Mouse (Mus musculus) monocyte, adult 5-6 weeks (primary cell): ENCODE results near the gene Dnah12. TPM values are rescaled to one million over a fixed set of nuclear protein-coding genes. Genes with fewer than 3 reads are reported as not detected.
A peak's percentile ranks its signal among the peaks of the same experiment; 100 is the strongest.
"Not testable (repeated sequence)": the region's sequence is repeated elsewhere in the genome, so short reads cannot be mapped to it uniquely, and the experiment has no call there.

Source experiments
- ATAC-seq: fragments of 153-309, 156-312 bp; replicated peaks from 2 replicates; pipeline ENCODE4 v1.8.0; 2017; ENCODE audit warnings: mild to moderate bottlenecking; ENCODE audit not compliant: low TSS enrichment, insufficient number of reproducible peaks, severe bottlenecking, poor library complexity, low FRiP score
- total RNA-seq: library from RNA; stranded (forward); fragments of 200-1000, 200-491, 200-594 nt; gene quantifications from 3 replicates; pipeline ENCODE4 v1.2.3, GENCODE M21; 2017

The Dnah12 gene
- total RNA-seq, result 16.9 to 28.6 TPM (median 19.4 TPM) in 3 replicates

- no peak for ATAC-seq
Measured at GRCm38 (mm10) chr14:26692974-26693373, at the start of gene Dnah12. Gene Dnah12 (plus strand): TSS chr14:26693274.

DNA sequence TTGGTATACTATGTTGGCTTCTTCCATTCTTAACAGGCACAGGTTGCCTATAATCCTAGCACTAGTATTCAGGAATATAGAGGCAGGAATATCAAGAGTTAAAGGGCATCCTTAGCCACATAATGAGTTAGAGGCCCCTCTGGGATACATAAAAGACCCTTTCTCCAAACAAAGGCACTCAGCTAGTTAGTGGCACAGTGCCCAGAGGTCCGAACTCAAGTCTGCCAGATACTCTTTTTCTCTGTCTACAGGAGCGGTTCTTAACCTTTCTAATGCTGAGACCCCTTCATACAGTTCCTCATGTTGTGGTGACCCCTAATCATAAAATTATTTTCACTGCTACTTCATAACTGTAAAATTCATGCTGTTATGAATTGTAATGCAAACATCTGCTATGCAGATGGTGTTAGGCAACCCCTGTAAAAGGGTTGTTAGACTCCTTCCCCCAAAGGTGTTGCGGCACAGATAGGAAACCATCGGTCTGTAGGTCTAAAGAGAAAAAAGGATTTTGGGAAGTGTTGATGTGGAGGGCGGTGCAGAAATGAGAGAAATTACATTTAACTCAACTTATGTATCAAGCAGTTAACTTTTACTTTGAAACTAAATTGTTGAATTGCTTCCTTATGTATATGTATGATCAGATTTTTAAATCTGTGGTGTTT is 47.0 kb upstream of the Dnah12 start:
- ATAC-seq, result no peak

GRCm38 (mm10) chr14:26647811-26648210 is 45.3 kb upstream of the Dnah12 start:
- ATAC-seq, result no peak

DNA sequence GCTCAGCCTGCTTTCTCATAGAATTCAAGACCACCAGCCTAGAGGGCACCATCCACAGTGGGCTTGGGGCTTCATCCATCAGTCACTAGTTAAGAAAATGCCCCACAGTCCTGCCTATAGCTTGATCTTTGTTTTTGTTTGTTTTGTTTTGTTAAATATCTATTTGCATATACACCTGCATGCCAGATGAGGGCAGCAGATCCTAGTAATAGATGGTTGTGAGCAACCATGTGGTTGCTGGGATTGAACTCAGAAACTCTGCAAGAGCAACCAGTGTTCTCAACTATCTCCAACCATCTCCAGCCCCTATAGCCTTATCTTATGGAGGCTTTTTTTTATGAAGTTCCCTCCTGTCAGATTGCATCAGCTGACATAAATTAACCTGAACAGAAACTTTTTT is 41.2 kb upstream of the Dnah12 start:
- ATAC-seq, result no peak

DNA sequence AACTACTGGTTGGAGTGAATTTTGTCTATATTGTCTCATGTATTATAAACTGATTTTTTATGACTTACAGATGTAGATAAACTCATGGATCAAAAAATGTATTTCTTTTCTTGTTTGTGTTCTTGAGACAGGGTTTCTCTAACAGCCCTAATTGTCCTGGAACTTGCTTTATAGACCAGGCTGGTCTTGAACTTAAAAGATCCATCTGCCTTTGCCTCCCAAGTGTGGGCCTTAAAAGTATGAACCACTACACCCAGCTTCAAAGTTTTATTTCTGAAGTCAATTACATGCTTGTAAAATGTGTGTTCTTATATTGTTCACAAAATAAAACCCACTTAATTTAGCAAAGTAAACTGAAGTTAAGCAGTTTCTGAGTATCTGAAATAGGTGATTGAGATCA is 34.9 kb upstream of the Dnah12 start:
- no peak for ATAC-seq

DNA sequence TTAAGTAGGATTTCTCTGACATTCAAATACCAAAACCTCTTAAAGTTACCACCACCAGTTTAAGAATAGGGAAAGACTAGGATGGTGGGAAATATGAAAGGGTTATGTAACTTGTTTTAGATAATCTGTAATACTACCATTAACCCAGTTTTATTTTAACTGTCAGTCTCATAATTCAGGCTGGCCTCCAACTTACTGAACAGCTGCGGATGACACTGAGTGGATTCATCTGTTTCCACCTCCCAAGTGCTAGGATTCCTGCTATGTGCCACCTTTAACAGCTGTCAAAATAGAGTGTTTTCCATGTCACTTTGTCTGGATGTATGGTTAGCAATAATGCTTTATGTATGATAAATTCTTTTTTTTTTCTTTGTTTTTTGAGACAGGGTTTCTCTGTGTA is 32.8 kb upstream of the Dnah12 start:
- ATAC-seq, result no peak

GRCm38 (mm10) chr14:26662016-26662415 is 31.1 kb upstream of the Dnah12 start:
- no peak for ATAC-seq

DNA sequence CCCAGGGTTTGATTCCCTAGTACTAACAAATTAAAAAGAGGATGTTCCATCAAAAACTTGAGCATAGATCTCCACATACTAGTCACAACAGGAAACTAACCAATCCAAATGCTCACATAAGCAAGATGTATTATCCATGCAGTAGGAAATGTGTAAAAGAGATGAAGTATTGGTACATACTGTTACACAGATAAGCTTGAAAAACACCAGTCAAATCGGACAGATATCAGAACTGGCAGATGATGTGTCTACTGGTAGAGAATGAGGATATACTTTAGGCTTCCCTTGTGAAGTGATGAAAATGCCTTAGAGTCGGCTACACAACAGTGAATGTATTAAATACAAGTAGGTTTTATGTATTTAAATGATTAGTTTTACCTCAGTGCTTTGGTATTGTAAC is 30.6 kb upstream of the Dnah12 start:
- no peak for ATAC-seq

DNA sequence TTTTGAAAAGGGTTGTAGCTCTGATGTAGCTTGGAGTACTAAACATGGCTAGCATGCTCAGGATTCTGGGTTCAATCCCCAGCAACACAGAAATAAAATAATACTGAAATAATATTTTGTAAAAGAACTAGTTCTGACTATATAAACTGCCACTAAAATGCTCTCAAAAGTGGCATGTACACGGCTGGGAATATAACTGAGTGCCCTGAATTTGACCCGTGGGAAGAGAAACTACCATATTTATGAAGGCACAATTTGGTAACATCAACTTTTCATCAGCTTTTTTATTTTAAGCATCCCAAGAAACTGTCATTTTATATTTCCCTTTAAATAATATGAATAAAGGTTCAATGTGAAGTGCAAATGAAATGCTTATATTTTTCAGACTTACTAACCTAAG is 29.2 kb upstream of the Dnah12 start:
- no peak for ATAC-seq

DNA sequence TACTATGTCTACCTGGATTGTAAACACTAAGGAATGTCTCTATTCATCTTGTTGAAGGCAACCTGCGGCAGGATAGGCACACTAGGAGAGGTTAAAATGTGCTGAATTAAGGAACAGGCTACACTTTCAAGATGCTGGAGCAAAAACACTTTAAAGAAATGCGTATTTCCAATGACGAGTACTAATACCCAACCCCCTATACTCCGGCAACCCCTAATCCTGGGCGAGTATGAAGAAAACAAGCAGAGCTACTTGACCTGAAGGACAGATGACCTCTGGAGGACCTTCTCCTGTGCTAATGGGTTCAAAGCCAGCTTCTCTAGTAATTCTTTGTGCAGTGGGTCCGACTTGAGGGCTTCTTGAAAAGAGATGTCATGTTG is 25.1 kb upstream of the Dnah12 start:
- no peak for ATAC-seq

DNA sequence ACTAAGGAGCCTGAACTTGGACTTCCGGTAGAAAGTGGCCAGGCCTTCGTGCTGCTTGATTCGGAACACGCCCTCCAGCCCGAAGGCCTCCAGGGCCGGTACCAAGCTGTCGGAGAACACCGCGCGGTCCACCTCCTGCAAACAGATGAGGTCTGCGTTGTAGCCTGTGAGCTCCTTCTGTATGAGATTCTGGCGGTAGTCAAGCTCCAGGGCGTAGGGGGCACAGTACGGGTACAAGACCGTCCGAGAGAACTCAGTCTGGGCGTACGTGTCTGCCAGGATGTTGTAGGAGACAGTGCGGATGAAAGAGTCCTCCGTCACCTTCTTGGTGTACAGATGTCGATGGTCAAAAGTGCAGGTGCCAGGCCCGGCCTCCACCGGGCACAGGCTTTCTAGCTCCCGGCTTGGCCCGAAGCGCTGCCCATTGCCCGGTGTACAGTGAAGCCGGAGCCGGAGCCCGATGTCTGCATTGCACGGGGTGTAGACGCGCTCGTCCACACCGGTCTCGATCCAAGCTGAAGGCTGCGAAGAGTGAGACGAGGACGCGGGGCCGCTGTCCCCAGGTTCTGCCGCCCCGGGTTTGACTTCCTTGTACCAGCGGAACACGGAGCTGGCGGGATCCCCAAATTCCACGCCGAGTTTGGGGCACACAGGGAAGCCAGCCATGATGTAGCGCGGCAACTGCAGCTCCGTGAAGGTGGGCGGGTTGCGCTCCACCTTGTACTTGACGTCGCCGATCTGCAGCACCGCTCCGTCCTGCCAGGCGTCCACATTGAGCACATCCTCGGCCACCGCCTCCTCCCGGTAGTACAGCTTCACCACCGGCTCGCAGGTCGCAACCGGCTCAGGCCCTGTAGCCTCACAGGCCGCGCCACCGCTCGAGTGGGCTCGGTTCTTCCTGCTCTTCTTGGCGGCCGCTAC is 24.4 kb upstream of the Dnah12 start:
- peak; percentile 18 for ATAC-seq

GRCm38 (mm10) chr14:26669292-26670073 is 23.6 kb upstream of the Dnah12 start, which contains the start of gene Pde12:
Gene Pde12 (minus strand): TSS chr14:26669883.
- ATAC-seq, result peak; percentile 84

GRCm38 (mm10) chr14:26670964-26671363 is 22.1 kb upstream of the Dnah12 start:
- ATAC-seq, result no peak

DNA sequence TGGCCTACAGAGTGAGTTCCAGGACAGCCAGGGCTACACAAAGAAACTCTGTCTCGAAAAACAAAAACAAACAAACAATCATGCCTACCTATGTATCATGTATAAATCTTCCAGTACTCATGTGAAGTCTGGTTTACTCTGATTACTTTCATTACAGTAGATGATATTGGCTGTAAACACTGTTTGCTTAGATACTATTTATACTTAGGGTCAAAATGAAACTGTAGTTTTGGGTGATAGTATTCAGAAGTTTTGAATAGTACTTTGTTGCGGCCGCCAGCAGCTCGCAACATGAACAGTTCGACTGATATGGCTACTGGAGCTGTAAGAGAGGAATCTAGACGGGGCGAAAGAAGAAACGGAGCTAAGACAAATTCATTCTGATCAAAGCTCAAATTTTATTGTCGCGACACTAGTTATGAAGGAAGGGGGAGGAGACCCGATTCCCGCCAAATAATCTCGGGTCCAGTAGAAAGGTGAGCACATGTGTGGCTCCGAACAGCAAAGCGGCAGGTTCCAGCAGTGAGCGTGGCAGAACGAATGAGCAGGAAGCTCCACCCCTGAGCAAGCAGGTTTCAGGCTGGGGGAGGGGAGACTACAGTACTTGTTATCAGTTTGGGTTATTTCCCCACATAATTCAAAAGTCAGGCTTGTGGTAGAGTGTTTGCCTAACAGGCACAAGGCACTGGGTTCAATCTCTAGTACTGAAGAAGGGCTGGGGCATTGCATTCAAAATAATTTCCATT is 21.0 kb upstream of the Dnah12 start:
- ATAC-seq, result not testable (repeated sequence)

DNA sequence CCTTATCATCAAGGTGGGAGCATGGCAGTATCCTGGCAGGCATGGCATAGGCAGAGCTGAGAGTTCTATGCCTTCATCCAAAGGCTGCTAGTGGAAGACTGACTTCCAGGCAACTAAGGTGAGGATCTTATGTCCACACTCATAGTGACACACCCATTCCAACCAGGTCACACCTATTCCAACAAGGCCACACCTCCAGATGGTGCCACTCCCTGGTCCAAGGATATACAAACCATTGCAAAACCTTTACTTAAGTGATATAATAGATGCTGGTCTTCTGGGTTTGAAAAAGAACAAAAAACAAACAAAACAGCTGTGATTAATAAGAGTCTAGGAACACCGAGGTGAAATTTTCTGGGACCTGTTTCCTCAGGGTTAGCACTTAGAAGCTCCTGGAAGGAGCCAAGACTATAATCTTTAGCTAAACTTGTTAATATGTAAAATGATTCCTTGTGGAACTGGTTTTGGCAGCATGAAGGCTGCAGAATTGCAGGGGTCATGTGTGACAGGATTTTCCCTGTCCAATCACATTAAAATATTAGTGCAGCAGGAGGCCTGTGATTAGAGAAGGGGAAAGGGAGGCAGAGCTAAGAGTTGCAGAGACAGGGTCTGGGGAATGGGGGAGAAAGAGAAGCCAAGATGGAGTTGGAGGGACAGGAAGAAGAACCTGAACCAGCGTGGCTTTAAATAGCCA is 18.5 kb upstream of the Dnah12 start:
- not testable (repeated sequence) for ATAC-seq

- ATAC-seq, result peak; percentile 47; the same call in 1 of the 2 replicates
Measured at GRCm38 (mm10) chr14:26675371-26675770, 17.7 kb upstream of the Dnah12 start.

DNA sequence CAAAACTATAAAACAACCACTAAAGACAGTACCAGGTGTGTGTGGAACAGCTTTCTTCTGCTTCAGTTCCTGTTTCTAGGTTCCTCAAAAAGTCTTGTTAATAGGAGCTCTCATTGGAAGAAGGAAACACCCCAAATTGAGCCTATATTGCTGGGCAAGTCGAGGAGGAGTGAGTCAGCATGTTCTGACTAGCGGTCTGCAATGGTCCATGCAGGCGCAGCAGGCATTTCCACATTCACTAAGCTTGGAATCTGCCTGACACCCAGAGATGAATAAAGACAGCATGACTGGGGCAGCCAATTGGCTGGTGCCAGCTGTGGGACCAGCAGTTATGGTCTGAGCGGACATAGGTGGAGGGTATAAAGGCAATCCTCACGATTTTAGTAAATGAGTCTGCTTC is 17.3 kb upstream of the Dnah12 start:
- ATAC-seq, result peak; percentile 87

DNA sequence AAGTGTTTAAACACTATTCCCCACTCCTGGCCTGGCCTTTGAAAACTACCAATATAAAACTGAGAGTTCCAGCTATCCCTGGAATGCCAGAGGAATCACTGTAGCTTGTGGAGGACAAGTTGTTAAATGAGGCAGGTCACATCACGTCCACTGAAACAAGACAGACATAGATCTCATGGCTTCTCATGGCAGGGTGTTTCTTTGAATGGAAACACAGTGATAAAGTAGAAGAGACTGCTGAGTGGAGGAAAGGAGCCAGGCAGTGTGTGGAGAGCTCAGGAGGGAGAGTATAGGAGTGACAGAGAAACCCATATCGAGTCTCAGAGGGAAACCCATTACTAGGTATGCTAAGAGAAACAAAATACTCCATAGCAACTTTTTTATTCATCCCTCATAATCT is 2.3 kb upstream of the Dnah12 start:
- no peak for ATAC-seq
